Mouse (Mus musculus): ENCODE measurements around the gene Tmem41b. TPM values are rescaled to one million over a fixed set of nuclear protein-coding genes. Genes with fewer than 3 reads are reported as not detected.
"Not testable (repeated sequence)": the region's sequence is repeated elsewhere in the genome, so short reads cannot be mapped to it uniquely, and the experiment has no call there.

Tmem41b gene
- polyA plus RNA-seq (2015; fragmentation: Nextera tagmentation; extraction: Ambion mirVana): 138 and 151 TPM in 2 replicates

DNA sequence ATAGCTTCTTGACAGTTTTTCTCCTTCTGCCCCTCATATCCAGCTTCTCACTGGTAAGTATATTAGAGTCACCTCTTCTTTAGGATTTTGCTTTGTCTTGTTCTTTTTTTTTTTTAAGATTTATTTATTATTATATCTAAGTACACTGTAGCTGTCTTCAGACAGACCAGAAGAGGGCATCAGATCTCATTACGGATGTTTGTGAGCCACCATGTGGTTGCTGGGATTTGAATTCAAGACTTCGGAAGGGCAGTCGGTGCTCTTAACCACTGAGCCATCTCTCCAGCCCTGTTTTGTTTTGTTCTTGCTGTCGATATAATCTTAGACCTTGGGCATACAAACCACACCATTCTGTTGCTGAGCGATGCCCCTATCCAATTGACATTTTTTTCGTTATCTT is at the start of gene Tmem41b:
Gene Tmem41b, minus strand, starts transcription at position 155 of the 400 bp plus-strand sequence.
- H3K9me3 ChIP-seq (ENCODE audit: control insufficient read depth); H3K27me3 ChIP-seq (replicated peaks; ENCODE audit: control insufficient read depth, insufficient read depth, low read length); ATAC-seq; H3K4me1 ChIP-seq (replicated peaks; ENCODE audit: control insufficient read depth, insufficient read depth, low read length); H3K36me3 ChIP-seq (ENCODE audit: control insufficient read depth, insufficient read depth): not testable (repeated sequence)
- Histone ChIP-seq H3K4me3 (ENCODE audit: low read depth, low read length) (peak within 1 kb of the TSS; percentile 59), H3K4me2 (replicated peaks; ENCODE audit: low read depth) (peak within 1 kb of the TSS; percentile 73), H3K9ac (ENCODE audit: low read depth, low read length) (peak within 1 kb of the TSS; percentile 62), H3K27ac (ENCODE audit: low read depth, low read length) (peak within 1 kb of the TSS; percentile 81)
- peak; percentile 63 for TF ChIP-seq CTCF (IDR thresholded peaks at IDR 0.05; ENCODE audit: low read depth)
- WGBS: 35% methylated on average over 6 of the region's 6 CpGs

DNA sequence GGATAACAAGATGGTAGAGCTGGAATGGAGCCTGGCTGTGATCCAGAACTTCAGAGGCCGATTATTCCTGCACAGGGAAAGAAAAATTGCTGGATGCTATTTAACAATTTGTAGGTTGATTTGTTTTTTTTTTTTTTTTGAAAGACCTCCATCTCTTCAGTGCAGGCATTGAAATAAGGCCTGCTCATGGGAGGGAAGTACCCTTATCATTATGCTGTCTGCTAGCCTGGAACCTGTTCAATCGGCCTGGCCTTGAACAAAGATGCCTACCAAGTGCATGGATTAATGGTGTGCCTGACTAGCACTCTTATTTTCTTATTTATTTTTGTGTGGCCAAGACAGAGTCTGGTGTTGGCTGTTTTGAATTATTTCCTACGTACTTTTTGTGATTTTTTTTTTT is 43.6 kb upstream of the Tmem41b start:
- WGBS: 78% methylated on average over 3 of the region's 3 CpGs
- no peak overlapping the region for H3K4me3 ChIP-seq (ENCODE audit: low read depth, low read length)
- TF ChIP-seq CTCF (IDR thresholded peaks at IDR 0.05; ENCODE audit: low read depth): no peak
- no peaks in the 10 kb centered on the region for H3K4me1 ChIP-seq (replicated peaks; ENCODE audit: control insufficient read depth, insufficient read depth, low read length)
- H3K4me2 ChIP-seq (replicated peaks; ENCODE audit: low read depth): no peak overlapping the region
- peaks cover 35% of the 10 kb centered on the region for H3K36me3 ChIP-seq (ENCODE audit: control insufficient read depth, insufficient read depth)
- no peak for ATAC-seq
- no peak overlapping the region for H3K9ac ChIP-seq (ENCODE audit: low read depth, low read length)
- no peaks in the 10 kb centered on the region for H3K9me3 ChIP-seq (ENCODE audit: control insufficient read depth)
- H3K27ac ChIP-seq (ENCODE audit: low read depth, low read length): no peak overlapping the region
- no peaks in the 10 kb centered on the region for H3K27me3 ChIP-seq (replicated peaks; ENCODE audit: control insufficient read depth, insufficient read depth, low read length)

DNA sequence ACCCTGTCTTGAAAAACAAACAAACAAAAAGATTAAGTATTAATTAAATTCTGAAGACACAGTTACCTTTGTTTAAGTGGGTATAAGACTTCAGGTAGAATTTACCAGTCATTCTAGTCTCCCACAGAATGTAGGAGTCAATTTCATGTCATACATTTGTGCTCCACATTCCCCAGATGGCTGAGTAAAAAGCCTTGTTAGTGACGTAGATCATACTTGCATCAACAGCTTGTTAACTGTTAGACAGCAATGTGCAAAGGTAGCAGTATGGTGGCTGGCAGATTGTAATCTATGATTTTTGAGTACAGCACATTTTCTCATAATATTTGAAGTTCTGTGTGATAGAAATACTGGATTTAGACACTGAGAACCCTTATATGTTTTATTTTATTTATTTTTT is 42.1 kb upstream of the Tmem41b start:
- no peak overlapping the region for H3K4me2 ChIP-seq (replicated peaks; ENCODE audit: low read depth)
- H3K4me1 ChIP-seq (replicated peaks; ENCODE audit: control insufficient read depth, insufficient read depth, low read length): no peaks in the 10 kb centered on the region
- no peaks in the 10 kb centered on the region for H3K27me3 ChIP-seq (replicated peaks; ENCODE audit: control insufficient read depth, insufficient read depth, low read length)
- H3K9me3 ChIP-seq (ENCODE audit: control insufficient read depth): no peaks in the 10 kb centered on the region
- no peak for TF ChIP-seq CTCF (IDR thresholded peaks at IDR 0.05; ENCODE audit: low read depth)
- H3K27ac ChIP-seq (ENCODE audit: low read depth, low read length): no peak overlapping the region
- H3K4me3 ChIP-seq (ENCODE audit: low read depth, low read length): no peak overlapping the region
- 65% methylated on average over 1 of the region's 1 CpGs for WGBS
- peaks cover 35% of the 10 kb centered on the region for H3K36me3 ChIP-seq (ENCODE audit: control insufficient read depth, insufficient read depth)
- H3K9ac ChIP-seq (ENCODE audit: low read depth, low read length): no peak overlapping the region
- no peak for ATAC-seq

DNA sequence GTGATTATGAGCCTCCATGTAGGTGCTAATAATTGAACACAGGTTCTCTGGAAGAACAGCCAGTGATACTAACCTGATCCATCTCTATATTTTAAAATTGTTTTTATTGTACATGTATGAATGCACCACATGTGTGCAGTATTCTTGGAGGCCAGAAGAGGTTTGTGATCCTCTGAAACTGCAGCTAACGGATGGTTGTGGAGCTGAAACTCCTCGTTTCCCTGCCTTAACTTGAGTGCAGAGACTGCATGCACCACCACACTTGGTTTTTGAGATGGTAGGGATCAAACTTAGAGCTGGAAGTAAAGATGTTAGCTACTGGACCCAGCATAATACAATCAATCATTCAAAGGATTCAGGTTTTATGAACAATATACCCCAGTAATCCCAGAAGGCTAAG is 39.9 kb upstream of the Tmem41b start:
- no peak overlapping the region for H3K4me2 ChIP-seq (replicated peaks; ENCODE audit: low read depth)
- no peaks in the 10 kb centered on the region for H3K4me1 ChIP-seq (replicated peaks; ENCODE audit: control insufficient read depth, insufficient read depth, low read length)
- no peaks in the 10 kb centered on the region for H3K9me3 ChIP-seq (ENCODE audit: control insufficient read depth)
- no peak for TF ChIP-seq CTCF (IDR thresholded peaks at IDR 0.05; ENCODE audit: low read depth)
- no peak overlapping the region for H3K27ac ChIP-seq (ENCODE audit: low read depth, low read length)
- 76% methylated on average over 2 of the region's 2 CpGs for WGBS
- no peak overlapping the region for H3K9ac ChIP-seq (ENCODE audit: low read depth, low read length)
- peaks cover 20% of the 10 kb centered on the region for H3K36me3 ChIP-seq (ENCODE audit: control insufficient read depth, insufficient read depth)
- no peaks in the 10 kb centered on the region for H3K27me3 ChIP-seq (replicated peaks; ENCODE audit: control insufficient read depth, insufficient read depth, low read length)
- H3K4me3 ChIP-seq (ENCODE audit: low read depth, low read length): no peak overlapping the region
- no peak for ATAC-seq

DNA sequence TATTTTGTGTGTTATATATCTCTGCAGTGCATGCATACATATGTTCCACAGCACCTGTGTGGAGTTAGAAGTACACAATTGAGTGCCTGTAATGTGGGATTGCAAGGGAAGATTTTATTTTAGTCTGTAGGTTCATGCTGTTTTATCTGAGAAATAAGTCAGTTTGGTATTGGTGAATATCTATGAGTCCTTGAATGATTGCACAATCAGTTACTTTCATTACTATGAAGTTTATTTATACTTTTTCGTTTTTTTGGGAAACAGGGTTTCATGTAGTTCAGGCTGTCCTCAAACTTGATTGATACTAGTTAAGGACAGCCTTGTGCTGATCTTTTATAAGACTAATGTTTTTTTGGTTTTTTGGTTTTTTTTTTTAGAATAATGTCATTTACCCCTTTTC is 36.8 kb upstream of the Tmem41b start:
- H3K4me3 ChIP-seq (ENCODE audit: low read depth, low read length): no peak overlapping the region
- 83% methylated on average over 1 of the region's 1 CpGs for WGBS
- H3K36me3 ChIP-seq (ENCODE audit: control insufficient read depth, insufficient read depth): 0 out of 2 replicates have a peak, but pooled peaks cover under 1% of the 10 kb centered on the region
- no peak overlapping the region for H3K4me2 ChIP-seq (replicated peaks; ENCODE audit: low read depth)
- no peaks in the 10 kb centered on the region for H3K27me3 ChIP-seq (replicated peaks; ENCODE audit: control insufficient read depth, insufficient read depth, low read length)
- TF ChIP-seq CTCF (IDR thresholded peaks at IDR 0.05; ENCODE audit: low read depth): no peak
- no peaks in the 10 kb centered on the region for H3K9me3 ChIP-seq (ENCODE audit: control insufficient read depth)
- H3K27ac ChIP-seq (ENCODE audit: low read depth, low read length): no peak overlapping the region
- H3K9ac ChIP-seq (ENCODE audit: low read depth, low read length): no peak overlapping the region
- ATAC-seq: no peak
- H3K4me1 ChIP-seq (replicated peaks; ENCODE audit: control insufficient read depth, insufficient read depth, low read length): no peaks in the 10 kb centered on the region; the same call in 1 of the 2 replicates

DNA sequence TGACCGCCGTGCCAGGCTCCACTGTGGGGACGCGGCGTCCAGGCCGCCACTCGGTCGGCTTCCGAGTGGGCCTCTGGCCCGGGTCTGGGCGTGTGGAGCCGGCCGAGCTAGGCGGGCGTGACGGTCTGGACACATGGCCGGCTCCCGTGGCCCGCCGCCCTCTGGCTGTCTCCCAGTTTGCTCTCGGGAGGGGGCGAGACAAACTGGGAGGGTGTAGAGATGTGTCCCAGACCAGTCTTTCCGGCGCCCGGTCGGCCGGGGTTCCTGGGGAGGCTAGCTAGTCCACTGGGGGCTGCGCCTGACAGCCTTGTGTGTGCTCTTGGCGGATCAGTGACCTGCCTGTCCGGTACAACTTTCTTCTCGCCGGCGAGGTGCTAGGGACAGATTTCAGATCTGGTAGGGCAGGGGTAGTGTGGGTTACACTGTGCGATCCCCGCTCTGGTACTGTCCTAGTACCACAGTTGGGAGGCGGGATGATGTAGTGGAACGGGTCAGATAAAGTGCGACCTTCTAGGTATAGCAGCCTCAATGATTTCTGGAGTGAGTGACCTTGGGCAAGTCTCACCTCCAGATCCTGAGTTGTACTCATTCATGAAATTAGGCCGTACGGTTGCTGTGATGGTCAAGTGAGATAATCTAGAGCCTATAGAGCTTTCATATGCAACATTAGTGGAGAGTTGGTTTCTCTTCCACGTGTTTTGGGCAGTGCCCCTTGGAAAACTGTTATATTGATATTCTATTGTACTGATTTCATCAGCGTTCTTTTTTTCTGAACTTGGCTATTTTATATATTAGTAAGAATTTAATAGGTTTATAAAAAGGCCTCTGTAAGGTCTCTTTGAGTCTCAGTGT is 32.1 kb upstream of the Tmem41b start:
- no peaks in the 10 kb centered on the region for H3K36me3 ChIP-seq (ENCODE audit: control insufficient read depth, insufficient read depth)
- ATAC-seq: peak; percentile 73
- TF ChIP-seq CTCF (IDR thresholded peaks at IDR 0.05; ENCODE audit: low read depth): 0 out of 2 replicates have a peak, but pooled peaks have one; percentile 4
- H3K4me2 ChIP-seq (replicated peaks; ENCODE audit: low read depth): peak overlapping the region; percentile 86
- no peaks in the 10 kb centered on the region for H3K9me3 ChIP-seq (ENCODE audit: control insufficient read depth)
- H3K27me3 ChIP-seq (replicated peaks; ENCODE audit: control insufficient read depth, insufficient read depth, low read length): no peaks in the 10 kb centered on the region
- peak overlapping the region; percentile 84 for H3K4me3 ChIP-seq (ENCODE audit: low read depth, low read length)
- H3K27ac ChIP-seq (ENCODE audit: low read depth, low read length): peak overlapping the region; percentile 90
- H3K9ac ChIP-seq (ENCODE audit: low read depth, low read length): peak overlapping the region; percentile 95
- WGBS: under 1% methylated on average over 42 of the region's 42 CpGs
- H3K4me1 ChIP-seq (replicated peaks; ENCODE audit: control insufficient read depth, insufficient read depth, low read length): no peaks in the 10 kb centered on the region; the same call in 1 of the 2 replicates

Data from intestine, postnatal 0 days (tissue).